Mouse (Mus musculus) heart, adult 2 months (tissue): ENCODE measurements at regions not wholly inside any gene's neighbourhood (a gene's known extent, or its start where the extent isn't known, plus 50 kb on each side); places are given as distances from the start of the nearest gene placed in this dataset.

Experiments
- CTCF ChIP-seq: fragments of 200-600 bp; IDR thresholded peaks from 2 replicates; pipeline ENCODE4 v1.8.1; 2022; ENCODE audit warnings: antibody characterized with exemption, mild to moderate bottlenecking, moderate library complexity
- EP300 ChIP-seq: fragments of 200-500 bp; IDR thresholded peaks from 2 replicates; pipeline ENCODE4 v1.6.1; 2011; ENCODE audit warnings: low read depth, low read length, control low read depth; ENCODE audit not compliant: insufficient read depth
- POLR2A ChIP-seq: fragments of 200-500 bp; IDR thresholded peaks from 2 replicates; pipeline ENCODE4 v1.6.1; 2011; ENCODE audit warnings: mild to moderate bottlenecking, low read depth, low read length, control low read depth; ENCODE audit not compliant: insufficient read depth

DNA sequence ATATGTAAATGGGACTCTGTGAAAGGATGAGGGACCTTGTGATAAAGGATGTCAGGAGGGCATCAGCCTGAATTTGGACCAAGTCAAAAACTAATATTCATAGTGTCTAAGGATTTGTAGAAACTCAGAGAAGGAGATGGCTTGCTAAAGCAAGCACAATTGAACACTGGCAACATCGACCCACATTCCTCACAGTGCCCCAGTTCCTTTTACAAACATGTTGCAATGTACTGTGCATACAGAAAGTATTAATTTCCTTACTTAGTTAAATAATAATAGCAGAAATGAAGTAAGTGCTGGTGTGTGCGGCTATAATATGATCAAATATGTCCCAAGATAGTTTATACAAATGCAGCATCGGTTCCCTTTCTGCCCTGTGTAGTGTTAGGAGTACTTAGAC lies 841.3 kb upstream of the Lrrc6 start:
- TF ChIP-seq EP300 (no peak), CTCF (no peak), POLR2A (no peak)
